Mouse (Mus musculus) cerebellum, postnatal 4 days (tissue): ENCODE measurements at regions not wholly inside any gene's neighbourhood (a gene's known extent, or its start where the extent isn't known, plus 50 kb on each side); places are given as distances from the start of the nearest gene placed in this dataset.

Experiments
- DNase-seq, 2 experiments: peaks; one replicate each; pipeline ENCODE4 v3.0.0; 2022; ENCODE audit warnings: low spot score in 2 of 2, mixed read lengths in 1 of 2

- DNase-seq: no peak
Observed at GRCm38 (mm10) chr12:107250747-107251470, 237.5 kb upstream of the 3110018I06Rik start.

GRCm38 (mm10) chr12:107251981-107252380, 236.5 kb upstream of the 3110018I06Rik start:
- no peak for DNase-seq

DNA sequence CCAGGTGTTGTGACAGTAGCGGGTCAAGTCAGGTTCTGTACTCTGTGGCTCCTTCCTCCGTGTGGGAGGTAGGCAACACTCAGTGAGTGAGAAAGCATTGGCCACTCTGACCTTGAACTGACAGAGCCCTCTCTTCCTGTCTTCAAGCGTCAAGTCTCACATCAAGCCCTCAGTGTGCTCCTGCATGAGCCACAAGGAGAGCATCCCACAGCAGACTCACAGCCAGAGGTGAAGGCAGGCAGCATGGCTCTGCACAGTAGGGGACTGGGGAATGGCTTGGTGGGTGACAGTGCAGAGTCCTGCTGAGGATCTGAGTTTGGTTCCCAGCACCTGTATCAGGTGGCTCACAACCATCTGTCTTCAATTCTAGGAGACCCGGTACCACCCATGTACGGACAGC, 226.4 kb upstream of the 3110018I06Rik start:
- DNase-seq: no peak

GRCm38 (mm10) chr12:107262516-107262915, 225.9 kb upstream of the 3110018I06Rik start:
- DNase-seq: peak; percentile 34 to 68

DNA sequence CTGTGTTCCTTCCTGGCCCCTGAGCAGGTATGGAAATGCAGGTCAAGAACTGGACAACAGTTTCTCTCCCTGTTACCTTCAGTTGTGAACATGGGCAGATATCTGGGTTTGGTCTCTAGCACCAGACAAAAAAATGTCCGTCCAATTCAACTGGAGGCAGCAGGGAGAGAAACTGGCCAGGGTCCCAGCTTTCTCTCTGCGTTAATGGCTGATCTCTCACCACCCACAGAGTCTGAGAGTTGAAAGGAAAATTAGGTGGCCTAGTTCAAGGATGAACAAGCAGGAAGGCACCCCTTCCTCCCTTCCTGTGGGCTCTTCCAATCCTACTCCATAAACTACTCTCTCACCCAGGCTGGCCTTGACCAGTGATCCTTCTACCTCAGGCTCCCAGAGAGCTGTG, 221.7 kb upstream of the 3110018I06Rik start:
- no peak for DNase-seq

DNA sequence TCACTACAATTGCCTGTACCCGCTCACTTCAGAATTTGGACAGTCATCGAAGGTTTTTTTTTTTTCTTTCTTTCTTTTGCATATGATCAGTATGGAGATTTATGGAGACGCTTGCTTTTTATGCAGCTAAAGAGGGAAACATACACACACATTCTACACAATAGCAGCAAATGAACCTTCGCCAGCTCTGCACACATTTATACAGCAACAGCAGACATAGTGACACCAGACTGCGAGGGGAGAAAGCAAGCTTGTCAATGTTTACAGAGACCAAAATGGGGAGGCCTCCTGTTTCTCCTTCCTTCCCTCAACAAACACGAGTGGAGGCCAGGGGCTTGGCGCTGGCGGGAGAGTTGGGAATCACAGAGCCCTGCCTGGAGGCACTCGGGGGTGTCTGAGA, 202.8 kb upstream of the 3110018I06Rik start:
- no peak for DNase-seq

- DNase-seq: no peak
Observed at GRCm38 (mm10) chr12:107291377-107291776, 197.1 kb upstream of the 3110018I06Rik start.

DNA sequence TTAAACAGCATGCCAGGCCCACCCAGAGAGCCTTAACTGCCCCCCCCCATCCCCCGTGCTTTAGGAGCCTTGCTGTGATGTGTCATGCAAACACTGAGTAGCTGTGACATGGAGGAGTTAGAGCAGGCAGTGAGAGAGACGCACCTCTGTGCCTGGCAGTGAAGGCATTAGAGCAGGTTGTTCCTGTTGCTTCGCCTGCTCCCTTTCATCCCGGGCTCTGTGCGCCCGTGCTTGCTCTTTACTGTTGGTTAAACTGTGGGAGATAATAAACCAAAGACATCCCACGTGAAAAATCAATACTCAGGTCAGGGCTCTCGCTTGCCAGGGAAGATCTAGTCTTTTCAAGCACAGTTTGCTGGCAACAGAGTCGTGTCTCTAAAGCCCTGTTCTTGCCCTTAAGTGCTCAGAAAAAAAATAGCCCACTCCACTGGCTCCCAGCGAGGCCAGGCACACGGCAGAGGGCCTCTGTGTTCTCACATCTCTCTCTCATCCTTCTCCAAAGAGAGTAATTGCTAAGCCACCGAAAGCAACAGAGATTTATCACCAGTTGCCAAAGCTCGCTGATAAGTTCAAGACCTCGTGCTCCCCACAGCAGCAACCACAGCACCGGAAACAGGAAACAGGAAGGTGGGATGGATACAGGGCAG, 181.2 kb upstream of the 3110018I06Rik start:
- no peak for DNase-seq

GRCm38 (mm10) chr12:107315446-107315845, 173.0 kb upstream of the 3110018I06Rik start:
- no peak for DNase-seq

GRCm38 (mm10) chr12:107322861-107323260, 165.6 kb upstream of the 3110018I06Rik start:
- DNase-seq: no peak

DNA sequence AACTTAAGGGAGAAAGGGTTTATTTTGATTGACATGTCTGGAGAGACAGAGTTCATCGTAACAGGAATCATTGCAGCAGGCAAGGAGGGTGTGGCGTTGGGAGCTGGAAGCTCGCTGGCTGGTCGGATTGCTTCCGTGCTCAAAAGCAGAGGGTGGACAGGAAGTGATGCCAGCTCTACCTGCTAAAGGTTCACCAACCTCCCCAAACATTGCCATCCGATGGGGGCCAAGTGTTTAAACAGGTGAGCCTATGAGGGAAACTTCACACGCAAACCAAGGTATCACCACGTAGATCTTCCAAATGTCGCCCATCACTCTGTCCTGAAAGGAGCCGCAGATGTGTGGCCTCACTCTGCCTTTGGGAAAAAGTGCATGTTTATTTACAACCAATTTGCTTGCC, 162.3 kb upstream of the 3110018I06Rik start:
- no peak for DNase-seq

DNA sequence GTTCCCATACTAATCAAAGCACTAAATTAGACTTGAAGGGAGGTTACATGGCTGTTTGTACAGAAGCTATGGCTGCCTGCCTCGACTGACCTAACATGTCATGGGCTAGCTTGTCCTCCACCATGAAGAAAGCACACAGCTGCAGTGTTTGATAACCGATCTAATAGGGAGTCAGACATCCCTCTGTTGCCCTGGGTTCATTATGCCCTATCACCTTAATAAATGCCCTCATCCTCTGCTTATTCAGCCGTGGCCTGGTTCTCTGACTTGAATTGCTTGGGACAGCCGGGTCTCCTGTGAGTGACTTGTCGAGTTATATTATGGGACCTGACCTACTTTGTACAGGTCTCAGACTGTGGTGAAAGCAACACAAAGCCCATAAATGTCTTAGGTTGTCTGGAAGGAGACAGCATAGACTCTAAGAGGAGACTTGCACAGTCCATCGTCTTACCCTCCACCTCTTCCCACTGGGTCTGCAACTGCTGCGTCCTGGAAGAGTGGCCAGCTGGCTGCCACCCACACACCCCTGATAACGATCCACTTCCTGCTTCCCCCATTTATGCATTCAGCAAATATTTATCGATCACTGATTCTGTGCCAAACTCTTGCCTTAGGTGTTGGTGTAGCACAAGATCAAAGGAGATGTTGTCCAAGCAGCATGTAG, 161.2 kb upstream of the 3110018I06Rik start:
- no peak for DNase-seq

- no peak for DNase-seq
Observed at GRCm38 (mm10) chr12:107328986-107329385, 159.4 kb upstream of the 3110018I06Rik start.

DNA sequence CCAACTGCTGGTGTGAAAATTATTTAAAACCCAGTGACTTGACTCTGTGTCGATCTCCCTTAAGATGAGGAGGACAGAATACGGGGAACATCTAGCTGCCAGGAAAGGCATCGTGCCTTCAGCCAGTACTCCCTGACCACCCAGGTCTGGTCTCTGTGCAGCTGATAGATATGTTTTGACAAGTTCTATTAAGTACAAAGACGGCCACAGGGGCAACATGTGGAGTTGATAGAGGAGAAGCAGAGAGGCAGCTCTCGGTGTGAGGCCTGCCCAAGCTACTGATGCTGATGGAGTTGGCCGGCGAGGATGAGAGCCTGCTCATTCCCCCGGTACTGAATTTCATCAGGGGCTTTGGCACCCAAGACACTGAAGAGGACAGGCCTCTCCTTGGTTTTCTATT, 154.1 kb upstream of the 3110018I06Rik start:
- no peak for DNase-seq

GRCm38 (mm10) chr12:107335106-107335505, 153.3 kb upstream of the 3110018I06Rik start:
- DNase-seq: peak in 1 of 2 experiments; percentile 10

DNA sequence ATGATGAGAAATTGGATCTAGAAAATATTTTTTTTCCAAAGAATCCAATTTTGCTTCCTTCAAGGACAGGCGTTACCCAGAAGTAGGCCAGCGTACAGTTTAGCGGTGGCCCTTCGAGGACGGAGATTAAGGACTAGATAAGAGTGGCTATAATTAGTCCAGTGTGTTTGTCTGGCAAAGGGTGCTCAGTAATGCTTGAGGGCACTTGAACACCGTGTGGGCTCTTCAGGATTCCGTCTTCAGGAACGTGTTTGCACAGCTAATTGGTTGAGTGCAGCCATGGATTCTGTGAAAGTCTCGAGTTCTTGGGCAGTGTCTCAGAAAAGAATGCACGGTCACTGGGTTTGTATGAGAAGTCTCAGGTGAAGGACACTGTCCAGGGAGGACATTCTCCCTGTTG, 149.7 kb upstream of the 3110018I06Rik start:
- DNase-seq: no peak

DNA sequence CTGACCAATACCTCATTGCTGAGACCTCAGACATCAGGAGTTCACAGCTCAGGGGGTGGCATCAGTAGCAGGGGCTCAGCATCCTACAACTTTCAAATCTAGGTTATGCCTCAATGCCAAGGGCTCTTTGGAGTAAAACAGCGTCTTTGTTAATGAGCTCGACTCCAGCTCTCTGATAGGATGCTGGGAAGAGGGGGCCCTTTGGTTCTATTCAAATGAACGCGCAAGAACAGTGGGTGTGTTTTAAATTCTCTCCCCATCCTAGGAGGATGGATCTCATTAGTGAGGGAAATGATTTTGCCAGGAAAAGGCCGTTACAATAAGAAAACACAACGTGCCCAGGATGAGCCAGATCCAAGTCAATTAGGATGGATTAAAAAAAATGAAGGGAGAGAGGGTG, 132.2 kb upstream of the 3110018I06Rik start:
- DNase-seq: no peak

- DNase-seq: no peak
Observed at GRCm38 (mm10) chr12:107356974-107357373, 131.5 kb upstream of the 3110018I06Rik start.

DNA sequence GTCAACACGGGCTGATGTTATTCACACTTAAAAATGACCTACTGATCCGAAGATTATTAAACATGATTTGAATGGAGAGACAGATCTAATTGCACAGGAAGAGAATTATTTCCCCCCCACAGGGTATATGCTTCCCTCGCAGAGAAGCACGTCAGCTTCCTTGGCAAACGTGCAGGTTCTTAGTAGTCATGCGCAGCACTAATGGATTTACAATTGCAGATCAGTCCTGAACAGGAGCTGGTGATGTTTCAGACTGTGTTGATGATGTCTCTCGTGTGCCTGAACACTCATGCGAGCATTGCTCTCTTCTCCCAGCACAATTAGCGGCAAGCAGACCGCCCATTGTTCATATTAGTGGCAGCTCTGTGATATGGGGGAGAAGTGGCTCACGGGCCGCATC, 127.9 kb upstream of the 3110018I06Rik start:
- no peak for DNase-seq

- no peak for DNase-seq
Observed at GRCm38 (mm10) chr12:107361606-107362005, 126.8 kb upstream of the 3110018I06Rik start.

- no peak for DNase-seq
Observed at GRCm38 (mm10) chr12:107362120-107362519, 126.3 kb upstream of the 3110018I06Rik start.

DNA sequence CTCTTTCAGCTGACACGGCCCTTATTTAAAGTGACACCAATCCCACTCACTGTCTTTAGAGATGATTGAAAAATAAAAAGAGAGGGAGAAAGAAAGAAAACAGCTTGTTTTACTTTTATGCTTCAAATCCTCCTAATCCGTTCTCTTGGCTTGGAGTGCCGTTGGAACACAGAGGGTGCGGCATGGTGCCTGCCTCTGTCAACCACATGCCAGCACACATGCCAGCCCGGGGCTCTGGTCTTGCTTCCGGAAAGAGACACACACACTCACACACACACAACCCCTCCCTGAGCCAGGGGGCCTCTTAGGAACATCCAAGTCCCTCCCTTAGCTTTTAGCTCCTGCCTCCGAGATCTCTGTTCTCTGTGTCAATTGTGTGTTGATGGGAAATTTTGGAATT, 116.2 kb upstream of the 3110018I06Rik start:
- DNase-seq: peak in 1 of 2 experiments; percentile 12
